Mouse (Mus musculus): ENCODE measurements around the gene Cartpt. TPM values are rescaled to one million over a fixed set of nuclear protein-coding genes. Genes with fewer than 3 reads are reported as not detected.
A peak's percentile ranks its signal among the peaks of the same experiment; 100 is the strongest.

Cartpt gene
- 26.6 and 32.2 TPM in 2 replicates for polyA plus RNA-seq (2015; fragmentation: Nextera tagmentation; extraction: Ambion mirVana)

- Histone ChIP-seq H3K36me3 (no peaks in the 10 kb centered on the region), H3K27me3 (peaks cover 40% of the 10 kb centered on the region), H3K4me1 (replicated peaks) (peaks cover 16% of the 10 kb centered on the region), H3K4me2 (peak within 1 kb of the TSS; percentile 80), H3K9ac (peak within 1 kb of the TSS; percentile 35; the same call in 1 of the 2 replicates), H3K4me3 (peak within 1 kb of the TSS; percentile 43), H3K27ac (replicated peaks) (no peak within 1 kb of the TSS), H3K9me3 (no peaks in the 10 kb centered on the region)
- ATAC-seq (ENCODE audit: low FRiP score, low read depth), result peak; percentile 54; the same call in 1 of the 2 replicates
- 38% methylated on average over 9 of the region's 9 CpGs for WGBS
These were observed at the start of gene Cartpt for GRCm38 (mm10) chr13:99900965-99901364. Cartpt (minus strand) TSS chr13:99901091.

GRCm38 (mm10) chr13:99947417-99947816 lies 46.5 kb upstream of the Cartpt start:
- no peak overlapping the region for H3K4me2 ChIP-seq
- WGBS, result 80% methylated on average over 4 of the region's 4 CpGs
- H3K27ac ChIP-seq (replicated peaks), result no peak overlapping the region
- no peak overlapping the region for H3K4me3 ChIP-seq
- no peaks in the 10 kb centered on the region for H3K9me3 ChIP-seq
- H3K4me1 ChIP-seq (replicated peaks), result no peaks in the 10 kb centered on the region
- no peaks in the 10 kb centered on the region for H3K27me3 ChIP-seq
- H3K36me3 ChIP-seq, result 0 out of 2 replicates have a peak, but pooled peaks cover 3% of the 10 kb centered on the region
- H3K9ac ChIP-seq, result no peak overlapping the region
- ATAC-seq (ENCODE audit: low FRiP score, low read depth), result no peak

- H3K27me3 ChIP-seq, result no peaks in the 10 kb centered on the region
- H3K36me3 ChIP-seq, result no peaks in the 10 kb centered on the region
- no peak for ATAC-seq (ENCODE audit: low FRiP score, low read depth)
- H3K4me2 ChIP-seq, result no peak overlapping the region
- no peaks in the 10 kb centered on the region for H3K9me3 ChIP-seq
- 99% methylated on average over 2 of the region's 2 CpGs for WGBS
- H3K4me3 ChIP-seq, result no peak overlapping the region
- H3K4me1 ChIP-seq (replicated peaks), result peaks cover 24% of the 10 kb centered on the region
- no peak overlapping the region for H3K27ac ChIP-seq (replicated peaks)
- no peak overlapping the region for H3K9ac ChIP-seq
These were observed 42.6 kb upstream of the Cartpt start for GRCm38 (mm10) chr13:99943525-99943924.

- no peaks in the 10 kb centered on the region for H3K9me3 ChIP-seq
These were observed 39.7 kb upstream of the Cartpt start for GRCm38 (mm10) chr13:99940601-99941000.

GRCm38 (mm10) chr13:99939320-99939671 lies 38.4 kb upstream of the Cartpt start:
- H3K36me3 ChIP-seq, result no peaks in the 10 kb centered on the region
- H3K4me2 ChIP-seq, result no peak overlapping the region
- peaks cover 30% of the 10 kb centered on the region for H3K4me1 ChIP-seq (replicated peaks)
- H3K27me3 ChIP-seq, result no peaks in the 10 kb centered on the region
- ATAC-seq (ENCODE audit: low FRiP score, low read depth), result no peak
- 40% methylated on average over 8 of the region's 8 CpGs for WGBS
- H3K27ac ChIP-seq (replicated peaks), result peak overlapping the region; percentile 31; the same call in 1 of the 2 replicates
- H3K4me3 ChIP-seq, result no peak overlapping the region
- H3K9me3 ChIP-seq, result no peaks in the 10 kb centered on the region
- H3K9ac ChIP-seq, result no peak overlapping the region

More at GRCm38 (mm10) chr13:99940601-99941000, 39.7 kb upstream of the Cartpt start:
- Histone ChIP-seq H3K4me1 (replicated peaks) (peaks cover 30% of the 10 kb centered on the region), H3K4me3 (no peak overlapping the region), H3K27me3 (no peaks in the 10 kb centered on the region), H3K4me2 (no peak overlapping the region), H3K36me3 (no peaks in the 10 kb centered on the region), H3K9ac (no peak overlapping the region), H3K27ac (replicated peaks) (no peak overlapping the region)
- WGBS, result 12% methylated on average over 2 of the region's 2 CpGs
- ATAC-seq (ENCODE audit: low FRiP score, low read depth), result peak; percentile 90

- Histone ChIP-seq H3K9ac (no peak overlapping the region), H3K4me3 (no peak overlapping the region), H3K4me2 (no peak overlapping the region), H3K4me1 (replicated peaks) (peaks cover 30% of the 10 kb centered on the region), H3K9me3 (no peaks in the 10 kb centered on the region), H3K36me3 (no peaks in the 10 kb centered on the region), H3K27me3 (no peaks in the 10 kb centered on the region), H3K27ac (replicated peaks) (peak overlapping the region; percentile 31; the same call in 1 of the 2 replicates)
- ATAC-seq (ENCODE audit: low FRiP score, low read depth), result peak; percentile 12; the same call in 1 of the 2 replicates
- WGBS, result 71% methylated on average over 10 of the region's 10 CpGs
These were observed 37.9 kb upstream of the Cartpt start for GRCm38 (mm10) chr13:99938606-99939319.

GRCm38 (mm10) chr13:99937741-99938140 lies 36.9 kb upstream of the Cartpt start:
- WGBS, result 19% methylated on average over 3 of the region's 3 CpGs
- Histone ChIP-seq H3K4me2 (no peak overlapping the region), H3K27me3 (no peaks in the 10 kb centered on the region), H3K9ac (no peak overlapping the region), H3K4me3 (no peak overlapping the region), H3K4me1 (replicated peaks) (peaks cover 30% of the 10 kb centered on the region), H3K9me3 (no peaks in the 10 kb centered on the region), H3K27ac (replicated peaks) (peak overlapping the region; percentile 36; the same call in 1 of the 2 replicates), H3K36me3 (no peaks in the 10 kb centered on the region)
- no peak for ATAC-seq (ENCODE audit: low FRiP score, low read depth)

GRCm38 (mm10) chr13:99932406-99932805 lies 31.5 kb upstream of the Cartpt start:
- H3K4me3 ChIP-seq, result no peak overlapping the region
- no peaks in the 10 kb centered on the region for H3K36me3 ChIP-seq
- no peak for ATAC-seq (ENCODE audit: low FRiP score, low read depth)
- H3K9ac ChIP-seq, result no peak overlapping the region
- no peaks in the 10 kb centered on the region for H3K27me3 ChIP-seq
- no peak overlapping the region for H3K4me2 ChIP-seq
- WGBS, result 91% methylated on average over 1 of the region's 1 CpGs
- H3K9me3 ChIP-seq, result no peaks in the 10 kb centered on the region
- H3K4me1 ChIP-seq (replicated peaks), result peaks cover 1% of the 10 kb centered on the region; the same call in 1 of the 2 replicates
- no peak overlapping the region for H3K27ac ChIP-seq (replicated peaks)

GRCm38 (mm10) chr13:99931502-99931901 lies 30.6 kb upstream of the Cartpt start:
- H3K9ac ChIP-seq, result no peak overlapping the region
- H3K4me3 ChIP-seq, result no peak overlapping the region
- H3K4me2 ChIP-seq, result no peak overlapping the region
- no peak for ATAC-seq (ENCODE audit: low FRiP score, low read depth)
- H3K27ac ChIP-seq (replicated peaks), result no peak overlapping the region
- H3K36me3 ChIP-seq, result no peaks in the 10 kb centered on the region
- no peaks in the 10 kb centered on the region for H3K4me1 ChIP-seq (replicated peaks)
- no peaks in the 10 kb centered on the region for H3K27me3 ChIP-seq
- WGBS, result 62% methylated on average over 6 of the region's 6 CpGs
- no peaks in the 10 kb centered on the region for H3K9me3 ChIP-seq

- no peaks in the 10 kb centered on the region for H3K4me1 ChIP-seq (replicated peaks)
- no peak for ATAC-seq (ENCODE audit: low FRiP score, low read depth)
- no peak overlapping the region for H3K9ac ChIP-seq
- no peak overlapping the region for H3K27ac ChIP-seq (replicated peaks)
- no peak overlapping the region for H3K4me2 ChIP-seq
- no peaks in the 10 kb centered on the region for H3K9me3 ChIP-seq
- H3K4me3 ChIP-seq, result no peak overlapping the region
- H3K27me3 ChIP-seq, result no peaks in the 10 kb centered on the region
- 27% methylated on average over 5 of the region's 5 CpGs for WGBS
- no peaks in the 10 kb centered on the region for H3K36me3 ChIP-seq
These were observed 25.4 kb upstream of the Cartpt start for GRCm38 (mm10) chr13:99926249-99926648.

GRCm38 (mm10) chr13:99915632-99916031 lies 14.7 kb upstream of the Cartpt start:
- no peak overlapping the region for H3K4me2 ChIP-seq
- no peaks in the 10 kb centered on the region for H3K9me3 ChIP-seq
- no peak overlapping the region for H3K27ac ChIP-seq (replicated peaks)
- no peak for ATAC-seq (ENCODE audit: low FRiP score, low read depth)
- H3K27me3 ChIP-seq, result no peaks in the 10 kb centered on the region
- no peaks in the 10 kb centered on the region for H3K4me1 ChIP-seq (replicated peaks)
- no peak overlapping the region for H3K4me3 ChIP-seq
- no peak overlapping the region for H3K9ac ChIP-seq
- H3K36me3 ChIP-seq, result no peaks in the 10 kb centered on the region
- WGBS, result 63% methylated on average over 5 of the region's 5 CpGs

GRCm38 (mm10) chr13:99900557-99900892 lies 366 bp downstream of the Cartpt start:
- Histone ChIP-seq H3K9me3 (no peaks in the 10 kb centered on the region), H3K27ac (replicated peaks) (no peak overlapping the region), H3K4me3 (peak overlapping the region; percentile 43), H3K27me3 (peaks cover 40% of the 10 kb centered on the region), H3K9ac (peak overlapping the region; percentile 35; the same call in 1 of the 2 replicates), H3K4me2 (peak overlapping the region; percentile 80), H3K4me1 (replicated peaks) (peaks cover 16% of the 10 kb centered on the region), H3K36me3 (no peaks in the 10 kb centered on the region)
- under 1% methylated on average over 29 of the region's 30 CpGs for WGBS
- peak; percentile 72; the same call in 1 of the 2 replicates for ATAC-seq (ENCODE audit: low FRiP score, low read depth)
